Mouse (Mus musculus): ENCODE results near the gene Foxred2. TPM values are rescaled to one million over a fixed set of nuclear protein-coding genes. Genes with fewer than 3 reads are reported as not detected.

The Foxred2 gene
- polyA plus RNA-seq, 1 experiment from 2014 or later, result 5.7 TPM

- no peak overlapping the region for H3K27ac ChIP-seq (ENCODE audit: low read depth, low read length)
- H3K27me3 ChIP-seq (ENCODE audit: control insufficient read depth, insufficient read depth, low read length), result no peaks in the 10 kb centered on the region
- WGBS, result 5% methylated on average over 26 of the region's 26 CpGs
- H3K9me3 ChIP-seq (ENCODE audit: control insufficient read depth, low read length), result no peaks in the 10 kb centered on the region
- 0 out of 2 replicates have a peak overlapping the region, but pooled peaks have one; percentile 8 for H3K4me3 ChIP-seq (ENCODE audit: low read depth, low read length)
- peak overlapping the region; percentile 9 for H3K9ac ChIP-seq (ENCODE audit: low read length)
- peak overlapping the region; percentile 46 for H3K4me2 ChIP-seq (ENCODE audit: low read depth)
- DNase-seq (ENCODE audit: low spot score) (peak; percentile 76), ATAC-seq (ENCODE audit: insufficient read depth, low FRiP score, low TSS enrichment) (no peak)
- H3K36me3 ChIP-seq (ENCODE audit: control insufficient read depth, insufficient read depth, low read length), result no peaks in the 10 kb centered on the region
- 0 out of 2 replicates have a peak, but pooled peaks cover 3% of the 10 kb centered on the region for H3K4me1 ChIP-seq (ENCODE audit: control insufficient read depth, insufficient read depth, low read length)
Observed at GRCm38 (mm10) chr15:77905275-77905970, 51.1 kb downstream of the Foxred2 start.

GRCm38 (mm10) chr15:77904363-77904892, 52.1 kb downstream of the Foxred2 start:
- WGBS, result 30% methylated on average over 12 of the region's 12 CpGs
- Histone ChIP-seq H3K4me3 (ENCODE audit: low read depth, low read length) (no peak overlapping the region), H3K4me1 (ENCODE audit: control insufficient read depth, insufficient read depth, low read length) (0 out of 2 replicates have a peak, but pooled peaks cover 3% of the 10 kb centered on the region), H3K27ac (ENCODE audit: low read depth, low read length) (no peak overlapping the region), H3K9me3 (ENCODE audit: control insufficient read depth, low read length) (no peaks in the 10 kb centered on the region), H3K4me2 (ENCODE audit: low read depth) (no peak overlapping the region), H3K36me3 (ENCODE audit: control insufficient read depth, insufficient read depth, low read length) (no peaks in the 10 kb centered on the region), H3K9ac (ENCODE audit: low read length) (0 out of 2 replicates have a peak overlapping the region, but pooled peaks have one; percentile 18), H3K27me3 (ENCODE audit: control insufficient read depth, insufficient read depth, low read length) (no peaks in the 10 kb centered on the region)
- ATAC-seq (ENCODE audit: insufficient read depth, low FRiP score, low TSS enrichment), result no peak
- no peak for DNase-seq (ENCODE audit: low spot score)

GRCm38 (mm10) chr15:77903176-77903575, 53.3 kb downstream of the Foxred2 start:
- 68% methylated on average over 5 of the region's 5 CpGs for WGBS
- H3K9ac ChIP-seq (ENCODE audit: low read length), result no peak overlapping the region

GRCm38 (mm10) chr15:77894926-77895325, 61.6 kb downstream of the Foxred2 start:
- no peaks in the 10 kb centered on the region for H3K9me3 ChIP-seq (ENCODE audit: control insufficient read depth, low read length)
- ATAC-seq (ENCODE audit: insufficient read depth, low FRiP score, low TSS enrichment) (no peak), DNase-seq (ENCODE audit: low spot score) (no peak)
- H3K9ac ChIP-seq (ENCODE audit: low read length), result no peak overlapping the region
- no peak overlapping the region for H3K27ac ChIP-seq (ENCODE audit: low read depth, low read length)
- H3K36me3 ChIP-seq (ENCODE audit: control insufficient read depth, insufficient read depth, low read length), result no peaks in the 10 kb centered on the region
- no peak overlapping the region for H3K4me3 ChIP-seq (ENCODE audit: low read depth, low read length)
- no peaks in the 10 kb centered on the region for H3K4me1 ChIP-seq (ENCODE audit: control insufficient read depth, insufficient read depth, low read length)
- no peaks in the 10 kb centered on the region for H3K27me3 ChIP-seq (ENCODE audit: control insufficient read depth, insufficient read depth, low read length)
- H3K4me2 ChIP-seq (ENCODE audit: low read depth), result no peak overlapping the region
- 89% methylated on average over 13 of the region's 14 CpGs for WGBS

More at GRCm38 (mm10) chr15:77903176-77903575, 53.3 kb downstream of the Foxred2 start:
- DNase-seq (ENCODE audit: low spot score) (no peak), ATAC-seq (ENCODE audit: insufficient read depth, low FRiP score, low TSS enrichment) (no peak)
- Histone ChIP-seq H3K4me2 (ENCODE audit: low read depth) (no peak overlapping the region), H3K4me3 (ENCODE audit: low read depth, low read length) (no peak overlapping the region), H3K4me1 (ENCODE audit: control insufficient read depth, insufficient read depth, low read length) (0 out of 2 replicates have a peak, but pooled peaks cover 3% of the 10 kb centered on the region), H3K9me3 (ENCODE audit: control insufficient read depth, low read length) (no peaks in the 10 kb centered on the region), H3K27me3 (ENCODE audit: control insufficient read depth, insufficient read depth, low read length) (no peaks in the 10 kb centered on the region), H3K36me3 (ENCODE audit: control insufficient read depth, insufficient read depth, low read length) (no peaks in the 10 kb centered on the region), H3K27ac (ENCODE audit: low read depth, low read length) (no peak overlapping the region)

- DNase-seq (ENCODE audit: low spot score) (peak; percentile 8), ATAC-seq (ENCODE audit: insufficient read depth, low FRiP score, low TSS enrichment) (no peak)
- H3K9me3 ChIP-seq (ENCODE audit: control insufficient read depth, low read length), result no peaks in the 10 kb centered on the region
- H3K27me3 ChIP-seq (ENCODE audit: control insufficient read depth, insufficient read depth, low read length), result no peaks in the 10 kb centered on the region
- H3K4me3 ChIP-seq (ENCODE audit: low read depth, low read length), result no peak overlapping the region
- 73% methylated on average over 10 of the region's 10 CpGs for WGBS
- no peaks in the 10 kb centered on the region for H3K36me3 ChIP-seq (ENCODE audit: control insufficient read depth, insufficient read depth, low read length)
- no peak overlapping the region for H3K9ac ChIP-seq (ENCODE audit: low read length)
- H3K4me1 ChIP-seq (ENCODE audit: control insufficient read depth, insufficient read depth, low read length), result no peaks in the 10 kb centered on the region
- no peak overlapping the region for H3K4me2 ChIP-seq (ENCODE audit: low read depth)
- H3K27ac ChIP-seq (ENCODE audit: low read depth, low read length), result no peak overlapping the region
Observed at GRCm38 (mm10) chr15:77893292-77893691, 63.2 kb downstream of the Foxred2 start.

- Histone ChIP-seq H3K9ac (ENCODE audit: low read length) (no peak overlapping the region), H3K27ac (ENCODE audit: low read depth, low read length) (no peak overlapping the region), H3K27me3 (ENCODE audit: control insufficient read depth, insufficient read depth, low read length) (no peaks in the 10 kb centered on the region), H3K4me2 (ENCODE audit: low read depth) (no peak overlapping the region), H3K36me3 (ENCODE audit: control insufficient read depth, insufficient read depth, low read length) (no peaks in the 10 kb centered on the region), H3K9me3 (ENCODE audit: control insufficient read depth, low read length) (no peaks in the 10 kb centered on the region), H3K4me1 (ENCODE audit: control insufficient read depth, insufficient read depth, low read length) (no peaks in the 10 kb centered on the region), H3K4me3 (ENCODE audit: low read depth, low read length) (no peak overlapping the region)
- WGBS, result 91% methylated on average over 10 of the region's 10 CpGs
- ATAC-seq (ENCODE audit: insufficient read depth, low FRiP score, low TSS enrichment) (no peak), DNase-seq (ENCODE audit: low spot score) (peak; percentile 3)
Observed at GRCm38 (mm10) chr15:77892420-77892819, 64.1 kb downstream of the Foxred2 start.

- 86% methylated on average over 8 of the region's 8 CpGs for WGBS
- no peaks in the 10 kb centered on the region for H3K9me3 ChIP-seq (ENCODE audit: control insufficient read depth, low read length)
- ATAC-seq (ENCODE audit: insufficient read depth, low FRiP score, low TSS enrichment), result no peak
- H3K4me1 ChIP-seq (ENCODE audit: control insufficient read depth, insufficient read depth, low read length), result no peaks in the 10 kb centered on the region
- no peaks in the 10 kb centered on the region for H3K36me3 ChIP-seq (ENCODE audit: control insufficient read depth, insufficient read depth, low read length)
- DNase-seq (ENCODE audit: low spot score), result peak; percentile 6
- H3K27me3 ChIP-seq (ENCODE audit: control insufficient read depth, insufficient read depth, low read length), result no peaks in the 10 kb centered on the region
- no peak overlapping the region for H3K4me2 ChIP-seq (ENCODE audit: low read depth)
- H3K9ac ChIP-seq (ENCODE audit: low read length), result no peak overlapping the region
- H3K4me3 ChIP-seq (ENCODE audit: low read depth, low read length), result no peak overlapping the region
- no peak overlapping the region for H3K27ac ChIP-seq (ENCODE audit: low read depth, low read length)
Observed at GRCm38 (mm10) chr15:77891766-77892165, 64.8 kb downstream of the Foxred2 start.

Measured in neural tube, embryonic 11.5 days (tissue).